Mouse (Mus musculus) hindbrain, embryonic 11.5 days (tissue): ENCODE measurements around the gene Sbf1. TPM values are rescaled to one million over a fixed set of nuclear protein-coding genes. Genes with fewer than 3 reads are reported as not detected.
A peak's percentile ranks its signal among the peaks of the same experiment; 100 is the strongest.

Experiments
- ATAC-seq: fragments of 200-750 bp; cut with Nextera tagmentation; 2 replicates; pipeline ENCODE4 v1.8.0; 2017; ENCODE audit warnings: mild to moderate bottlenecking, moderate TSS enrichment, moderate library complexity; ENCODE audit not compliant: low FRiP score
- DNase-seq: peaks from one replicate; pipeline ENCODE4 v3.0.0-alpha.2; 2015; ENCODE audit warnings: low spot score
- H3K27ac ChIP-seq: fragments of 300-500 bp; sonication (generic); 2 replicates; pipeline ENCODE4 v1.5.1; 2014; ENCODE audit warnings: mild to moderate bottlenecking, low read depth, low read length
- H3K27me3 ChIP-seq: fragments of 300-500 bp; sonication (generic); 2 replicates; pipeline ENCODE4 v1.6.1; 2014; ENCODE audit warnings: mild to moderate bottlenecking, low read length, moderate library complexity, mixed read lengths; ENCODE audit not compliant: control insufficient read depth, insufficient read depth
- H3K36me3 ChIP-seq: fragments of 300-500 bp; sonication (generic); 2 replicates; pipeline ENCODE4 v1.6.1; 2014; ENCODE audit warnings: mild to moderate bottlenecking, low read length, moderate library complexity, mixed read lengths; ENCODE audit not compliant: control insufficient read depth, insufficient read depth
- H3K4me1 ChIP-seq: fragments of 300-500 bp; sonication (generic); replicated peaks from 2 replicates; pipeline ENCODE4 v1.6.1; 2014; ENCODE audit warnings: low read length, mixed read lengths; ENCODE audit not compliant: control insufficient read depth, insufficient read depth
- H3K4me2 ChIP-seq: fragments of 300-500 bp; sonication (generic); replicated peaks from 2 replicates; pipeline ENCODE4 v1.6.1; 2014; ENCODE audit warnings: mild to moderate bottlenecking, low read depth, low read length
- H3K4me3 ChIP-seq: fragments of 300-500 bp; sonication (generic); 2 replicates; pipeline ENCODE4 v1.5.1; 2014; ENCODE audit warnings: low read depth, low read length
- H3K9ac ChIP-seq: fragments of 300-500 bp; sonication (generic); 2 replicates; pipeline ENCODE4 v1.6.1; 2014; ENCODE audit warnings: low read depth, low read length
- H3K9me3 ChIP-seq: fragments of 300-500 bp; sonication (generic); 2 replicates; pipeline ENCODE4 v1.6.1; 2016; ENCODE audit warnings: low read length; ENCODE audit not compliant: control insufficient read depth
- WGBS: fragments of 180-500 bp; shearing (Covaris S2); extraction: QIAGEN DNeasy Blood & Tissue Kit; methylation state at CpG from one replicate; pipeline ENCODE4 v1.1.7; 2014; 5-methylcytosine and 5-hydroxymethylcytosine counted together
- polyA plus RNA-seq: library from polyadenylated mRNA; unstranded; fragments of >200 nt; fragmentation: Nextera tagmentation; extraction: Ambion mirVana; gene quantifications from 2 replicates; pipeline ENCODE4 v1.2.1, GENCODE M21; 2014

Sbf1 gene
- polyA plus RNA-seq, 1 experiment from 2014 or later, result 66.4 TPM

DNA sequence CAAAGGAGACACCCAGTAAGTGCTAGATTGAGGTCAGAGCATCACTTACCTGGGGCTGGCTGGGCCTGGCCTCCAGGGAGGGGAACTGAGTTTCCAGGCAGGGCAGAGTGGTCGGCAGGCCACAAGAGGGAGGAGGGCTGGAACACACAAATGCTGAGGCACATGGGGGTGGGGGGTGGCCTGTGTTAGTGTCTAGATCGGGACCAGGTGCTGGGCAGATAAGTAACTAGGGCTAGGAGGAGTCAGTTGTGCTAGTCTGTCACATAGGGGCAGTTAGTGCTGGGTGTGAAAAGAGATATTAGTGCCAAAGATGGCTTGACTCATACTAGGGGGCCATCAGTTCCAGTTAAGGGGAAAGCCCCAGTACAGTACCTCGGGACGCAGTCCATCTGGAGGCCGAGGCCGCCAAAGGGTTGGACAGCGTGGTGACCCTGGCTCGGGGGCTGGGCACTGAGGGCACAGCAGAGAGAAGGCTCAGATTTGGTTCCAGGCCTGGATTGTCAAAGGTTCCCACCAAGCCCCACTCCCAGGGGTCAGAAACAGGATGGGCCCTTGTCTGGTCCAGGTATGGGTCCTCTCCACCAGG is 19.4 kb downstream of the Sbf1 start:
- DNase-seq (no peak), ATAC-seq (no peak)
- Histone ChIP-seq H3K27me3 (no peaks in the 10 kb centered on the region), H3K4me2 (no peak overlapping the region), H3K36me3 (peaks cover 20% of the 10 kb centered on the region; the same call in 1 of the 2 replicates), H3K27ac (no peak overlapping the region), H3K4me1 (no peaks in the 10 kb centered on the region), H3K9ac (no peak overlapping the region), H3K9me3 (no peaks in the 10 kb centered on the region), H3K4me3 (no peak overlapping the region)
- 95% methylated on average over 8 of the region's 8 CpGs for WGBS

DNA sequence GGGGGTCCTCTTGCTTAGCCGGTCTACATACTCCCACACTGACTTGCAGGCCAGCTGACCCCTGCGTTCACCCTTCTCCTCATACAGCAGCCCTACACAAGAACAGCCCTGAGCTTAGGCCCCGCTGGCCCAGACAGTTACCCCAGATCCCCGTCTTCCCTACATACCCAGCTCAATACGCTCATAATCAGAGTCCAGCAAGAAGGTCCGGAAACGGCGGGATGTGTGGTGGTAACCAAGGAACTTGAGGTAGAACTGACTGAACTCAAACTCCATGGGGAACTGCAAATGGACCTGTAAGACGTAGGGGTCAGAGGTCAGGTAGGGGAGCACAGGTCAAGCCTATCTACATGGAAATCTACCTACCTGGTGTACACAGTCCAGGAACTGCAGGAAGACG is 21.3 kb downstream of the Sbf1 start:
- 93% methylated on average over 10 of the region's 10 CpGs for WGBS
- Histone ChIP-seq H3K9me3 (no peaks in the 10 kb centered on the region), H3K9ac (no peak overlapping the region), H3K4me1 (no peaks in the 10 kb centered on the region), H3K36me3 (peaks cover 13% of the 10 kb centered on the region; the same call in 1 of the 2 replicates), H3K4me2 (no peak overlapping the region), H3K4me3 (no peak overlapping the region), H3K27ac (no peak overlapping the region), H3K27me3 (no peaks in the 10 kb centered on the region)
- ATAC-seq (no peak), DNase-seq (no peak)

GRCm38 (mm10) chr15:89292795-89293194 is 22.3 kb downstream of the Sbf1 start:
- Histone ChIP-seq H3K9ac (no peak overlapping the region), H3K4me3 (no peak overlapping the region), H3K9me3 (no peaks in the 10 kb centered on the region), H3K27me3 (no peaks in the 10 kb centered on the region), H3K4me2 (no peak overlapping the region), H3K36me3 (peaks cover 20% of the 10 kb centered on the region; the same call in 1 of the 2 replicates), H3K27ac (no peak overlapping the region), H3K4me1 (no peaks in the 10 kb centered on the region)
- DNase-seq (no peak), ATAC-seq (no peak)
- 94% methylated on average over 2 of the region's 2 CpGs for WGBS

DNA sequence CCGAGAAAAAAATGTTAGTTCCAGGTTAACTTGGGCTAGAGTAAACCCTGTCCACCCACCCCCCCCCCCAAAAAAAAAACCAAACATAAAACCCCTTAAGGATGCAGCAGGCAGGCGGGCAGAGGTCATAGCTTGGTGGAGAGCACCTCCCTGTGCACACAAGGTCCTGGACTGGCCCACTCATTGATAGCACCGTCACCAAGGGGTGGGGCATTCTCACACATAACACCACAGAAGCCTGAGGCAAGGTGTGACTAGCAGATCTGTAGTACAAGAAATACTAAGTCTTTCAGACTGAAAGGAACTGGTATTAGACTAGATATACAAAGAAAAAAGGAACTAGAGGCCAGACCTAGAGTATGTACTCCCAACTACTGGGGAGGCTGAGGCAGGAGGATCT is 23.6 kb downstream of the Sbf1 start:
- Histone ChIP-seq H3K4me3 (no peak overlapping the region), H3K9me3 (no peaks in the 10 kb centered on the region), H3K4me2 (no peak overlapping the region), H3K4me1 (no peaks in the 10 kb centered on the region), H3K36me3 (peaks cover 20% of the 10 kb centered on the region; the same call in 1 of the 2 replicates), H3K9ac (no peak overlapping the region), H3K27ac (no peak overlapping the region), H3K27me3 (no peaks in the 10 kb centered on the region)
- no peak for DNase-seq
- 77% methylated on average over 3 of the region's 3 CpGs for WGBS
- ATAC-seq, result no peak

DNA sequence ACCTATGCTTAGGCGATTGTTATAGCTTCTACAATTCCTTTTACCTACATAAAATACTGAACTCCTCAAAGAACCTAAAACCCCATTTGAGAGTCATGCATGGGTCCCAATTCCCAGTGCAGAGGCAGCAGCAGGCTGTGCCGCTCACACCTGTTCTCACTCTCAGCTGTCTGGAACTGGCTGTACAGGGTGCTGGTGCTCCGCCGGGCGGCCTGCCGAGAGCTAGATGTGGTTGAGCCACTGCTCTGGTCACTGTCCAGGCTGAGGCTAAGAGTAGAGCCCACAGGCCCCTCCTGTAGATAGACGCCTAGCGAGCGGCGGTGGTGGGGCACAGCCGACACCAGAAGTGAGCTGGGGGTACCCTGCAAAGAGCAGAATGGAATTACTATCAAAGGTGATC is 25.7 kb downstream of the Sbf1 start:
- no peak overlapping the region for H3K27ac ChIP-seq
- no peak for ATAC-seq
- no peak overlapping the region for H3K4me2 ChIP-seq
- no peaks in the 10 kb centered on the region for H3K27me3 ChIP-seq
- 97% methylated on average over 11 of the region's 11 CpGs for WGBS
- no peak overlapping the region for H3K4me3 ChIP-seq
- no peaks in the 10 kb centered on the region for H3K9me3 ChIP-seq
- H3K9ac ChIP-seq, result no peak overlapping the region
- peaks cover 21% of the 10 kb centered on the region; the same call in 1 of the 2 replicates for H3K36me3 ChIP-seq
- no peak for DNase-seq
- H3K4me1 ChIP-seq, result no peaks in the 10 kb centered on the region

DNA sequence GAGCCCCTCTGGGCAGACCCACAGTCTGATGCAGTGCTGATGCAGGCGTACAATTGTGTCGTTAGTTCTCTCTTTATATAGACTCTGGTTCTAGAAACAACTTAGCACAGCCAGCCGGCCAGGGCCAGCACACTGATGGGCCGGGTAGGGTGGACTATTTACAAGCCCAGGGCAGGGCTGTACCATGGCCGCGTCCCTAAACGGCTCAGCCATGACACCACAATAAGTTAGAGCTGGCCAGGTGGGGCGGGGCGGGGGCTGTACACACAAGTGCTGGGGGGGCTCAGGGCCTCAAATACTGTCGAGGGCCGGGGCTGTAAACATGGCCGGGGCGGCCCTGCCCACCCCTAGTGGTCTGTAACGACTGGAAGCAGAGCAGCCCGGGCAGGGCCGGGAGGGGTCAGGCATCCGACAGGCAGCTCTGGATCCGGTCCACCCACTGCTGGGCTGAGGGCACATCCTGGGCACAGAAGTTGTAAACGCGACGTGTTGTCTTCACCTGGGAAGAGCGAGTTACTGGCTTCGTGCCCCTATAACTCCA is 26.8 kb downstream of the Sbf1 start:
- Histone ChIP-seq H3K9me3 (no peaks in the 10 kb centered on the region), H3K27ac (no peak overlapping the region), H3K9ac (no peak overlapping the region), H3K4me3 (no peak overlapping the region), H3K36me3 (peaks cover 14% of the 10 kb centered on the region; the same call in 1 of the 2 replicates), H3K27me3 (no peaks in the 10 kb centered on the region), H3K4me2 (no peak overlapping the region), H3K4me1 (no peaks in the 10 kb centered on the region)
- ATAC-seq (peak; percentile 47; the same call in 1 of the 2 replicates), DNase-seq (no peak)
- WGBS, result 89% methylated on average over 23 of the region's 23 CpGs

- Histone ChIP-seq H3K36me3 (peaks cover 14% of the 10 kb centered on the region; the same call in 1 of the 2 replicates), H3K27me3 (no peaks in the 10 kb centered on the region)
Measured at GRCm38 (mm10) chr15:89286582-89286981, 28.5 kb downstream of the Sbf1 start.

DNA sequence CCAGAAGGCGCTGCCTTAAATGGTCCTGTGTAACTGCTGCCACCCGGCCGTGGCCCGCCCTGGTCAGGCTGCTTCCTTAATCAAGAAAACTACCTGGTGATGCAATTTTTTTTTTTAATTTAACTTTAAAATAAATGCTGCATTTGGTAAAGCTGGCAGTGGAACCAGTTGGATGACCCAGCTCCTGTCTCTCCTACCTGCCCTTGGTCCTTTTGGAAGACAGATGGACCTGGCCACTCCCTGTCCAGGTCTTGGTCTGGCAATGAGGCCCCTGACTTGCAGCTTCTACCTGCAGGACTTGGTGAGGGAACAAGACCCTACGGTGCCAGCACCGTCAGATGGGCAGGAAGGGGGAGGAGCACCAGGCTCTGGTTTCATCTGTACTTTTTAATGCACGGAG is 29.0 kb downstream of the Sbf1 start:
- Histone ChIP-seq H3K27ac (no peak overlapping the region), H3K4me3 (no peak overlapping the region), H3K36me3 (peaks cover 13% of the 10 kb centered on the region; the same call in 1 of the 2 replicates), H3K27me3 (no peaks in the 10 kb centered on the region), H3K4me1 (no peaks in the 10 kb centered on the region), H3K4me2 (no peak overlapping the region), H3K9ac (no peak overlapping the region), H3K9me3 (no peaks in the 10 kb centered on the region)
- 96% methylated on average over 7 of the region's 7 CpGs for WGBS
- DNase-seq (no peak), ATAC-seq (no peak)

More at GRCm38 (mm10) chr15:89286582-89286981, 28.5 kb downstream of the Sbf1 start:
- Histone ChIP-seq H3K4me3 (no peak overlapping the region), H3K4me2 (no peak overlapping the region), H3K4me1 (no peaks in the 10 kb centered on the region), H3K27ac (no peak overlapping the region), H3K9me3 (no peaks in the 10 kb centered on the region), H3K9ac (no peak overlapping the region)
- DNase-seq (no peak), ATAC-seq (no peak)
- WGBS, result 92% methylated on average over 5 of the region's 5 CpGs

DNA sequence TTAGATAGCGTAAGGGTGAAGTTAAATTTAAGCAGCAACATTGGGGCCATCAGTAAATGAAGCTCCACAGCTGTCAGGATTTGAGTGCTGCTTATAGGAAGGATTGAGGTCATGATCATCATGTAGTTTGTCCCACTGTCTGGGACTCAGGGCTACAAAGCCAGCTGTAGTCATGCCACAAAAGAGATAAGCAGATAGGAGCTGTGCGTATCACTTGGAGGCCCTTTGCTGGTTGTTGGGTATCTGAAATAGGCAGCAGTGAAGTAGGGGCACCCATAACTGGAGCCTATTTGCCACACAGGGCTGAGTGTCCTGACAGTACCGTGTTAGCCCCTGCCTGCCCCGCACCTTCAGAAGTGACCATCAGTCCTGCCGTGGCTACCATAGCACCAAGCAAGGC is 29.6 kb downstream of the Sbf1 start:
- Histone ChIP-seq H3K9me3 (no peaks in the 10 kb centered on the region), H3K4me2 (no peak overlapping the region), H3K36me3 (peaks cover 15% of the 10 kb centered on the region), H3K9ac (no peak overlapping the region), H3K4me3 (no peak overlapping the region), H3K4me1 (no peaks in the 10 kb centered on the region), H3K27me3 (no peaks in the 10 kb centered on the region), H3K27ac (no peak overlapping the region)
- no peak for DNase-seq
- 95% methylated on average over 5 of the region's 5 CpGs for WGBS
- no peak for ATAC-seq
